Mouse (Mus musculus) gastrocnemius, postnatal 10 days (tissue): ENCODE data around the gene Zbtb38. TPM values are rescaled to one million over a fixed set of nuclear protein-coding genes. Genes with fewer than 3 reads are reported as not detected.
A peak's percentile ranks its signal among the peaks of the same experiment; 100 is the strongest.
"Not testable (repeated sequence)": the region's sequence is repeated elsewhere in the genome, so short reads cannot be mapped to it uniquely, and the experiment has no call there.

Experiments used
- DNase-seq: peaks from one replicate; pipeline ENCODE4 v3.0.0; 2021; ENCODE audit warnings: mixed read lengths
- total RNA-seq, 2 experiments: library from RNA; stranded (reverse); gene quantifications; 2 replicates each; pipeline ENCODE4 v1.2.3; 2021

The Zbtb38 gene
- total RNA-seq, 2 experiments from 2014 or later = 13.8 to 17.9 TPM

DNA sequence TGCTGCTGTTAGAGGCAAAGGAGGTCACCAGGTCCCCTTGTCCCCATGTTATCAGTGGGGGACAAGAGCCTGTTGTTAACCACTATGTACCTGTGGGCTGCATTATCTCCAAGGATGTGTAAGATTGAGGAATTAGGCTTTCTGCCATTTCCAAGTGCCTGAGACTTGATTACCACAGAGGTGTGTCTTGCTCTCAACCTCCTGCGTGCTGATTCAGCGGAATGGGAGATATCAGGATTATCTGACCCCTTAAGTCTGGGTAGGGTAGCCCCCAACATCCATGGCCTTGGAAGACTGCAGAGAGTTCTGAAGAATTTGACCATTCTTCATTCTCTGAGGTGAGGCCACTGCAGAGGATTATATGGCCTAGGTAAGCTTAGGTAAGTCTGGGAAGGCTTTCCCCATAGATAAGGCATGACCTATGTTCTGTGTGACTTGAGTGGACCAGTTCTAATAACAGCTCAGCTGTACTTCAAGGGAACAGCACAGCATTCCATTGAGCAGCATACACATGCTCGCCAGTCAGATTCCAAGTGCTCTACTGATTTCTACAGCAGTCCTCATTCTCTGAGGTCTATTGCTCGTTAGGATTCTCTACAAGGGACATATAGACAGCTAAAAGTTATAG lies 68.4 kb downstream of the Zbtb38 start:
- DNase-seq = no peak

GRCm38 (mm10) chr9:96678611-96679010 lies 74.0 kb downstream of the Zbtb38 start:
- DNase-seq = no peak

- not testable (repeated sequence) for DNase-seq
Observed at GRCm38 (mm10) chr9:96677711-96678110, 74.9 kb downstream of the Zbtb38 start.

DNA sequence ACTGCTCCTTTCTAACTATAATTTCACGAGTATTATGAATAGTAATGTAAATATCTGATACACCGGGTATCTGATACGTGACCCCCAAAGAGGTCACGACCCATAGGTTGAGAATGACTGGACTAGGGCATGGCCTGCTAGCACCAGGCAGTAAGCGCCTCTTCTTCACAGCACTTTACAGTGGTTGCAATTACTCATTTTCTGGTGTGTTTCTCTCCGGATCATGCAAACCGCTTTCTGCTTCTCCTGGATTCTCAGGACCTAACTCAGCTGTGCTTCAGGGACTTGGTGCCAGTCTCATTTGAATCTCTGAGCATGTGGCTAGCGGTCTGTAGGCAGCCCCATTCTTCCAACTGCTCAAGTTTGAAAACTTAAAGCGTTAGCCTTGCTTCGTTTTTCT lies 76.0 kb downstream of the Zbtb38 start:
- no peak for DNase-seq

DNA sequence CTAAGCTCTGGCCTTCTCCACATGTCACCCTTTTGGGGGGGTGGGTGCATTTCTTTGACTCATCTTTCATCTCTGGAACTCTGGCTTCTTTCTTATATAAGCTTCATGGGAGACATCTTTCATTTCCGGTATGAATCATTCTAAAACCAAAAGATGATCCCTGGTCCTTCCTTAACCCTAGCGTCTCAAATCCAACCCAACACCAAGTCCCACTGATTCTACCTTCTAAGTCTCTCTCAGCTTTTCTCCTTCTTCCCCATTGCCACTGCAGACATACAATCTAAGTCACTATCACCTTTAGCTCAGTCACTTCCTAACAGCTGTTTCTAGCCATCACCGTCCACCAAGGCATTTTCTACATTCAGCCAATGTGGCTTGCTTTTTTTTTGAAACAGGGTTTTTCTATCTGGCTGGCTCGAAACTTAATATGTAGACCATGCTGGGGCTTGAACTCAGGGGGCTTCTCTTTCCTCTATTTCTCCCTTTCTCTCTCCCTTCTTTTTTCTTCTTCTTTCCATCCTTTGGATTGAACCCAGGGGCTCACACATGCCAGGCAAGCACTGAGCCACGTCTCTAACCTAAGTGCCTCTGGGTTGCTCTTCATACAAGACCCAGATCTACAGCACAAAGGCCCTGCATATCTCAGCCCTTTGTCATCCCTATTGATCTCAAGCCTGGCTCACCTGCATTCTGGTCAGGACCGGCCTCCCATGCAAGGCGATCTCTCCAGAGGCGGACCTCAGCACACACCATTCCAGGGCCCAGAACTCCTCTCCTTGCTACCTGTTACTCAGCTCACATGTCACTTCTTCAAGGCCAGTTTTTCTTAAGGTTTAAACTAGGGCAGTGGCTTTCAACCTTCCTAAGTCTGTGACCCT lies 76.6 kb downstream of the Zbtb38 start:
- DNase-seq = no peak

DNA sequence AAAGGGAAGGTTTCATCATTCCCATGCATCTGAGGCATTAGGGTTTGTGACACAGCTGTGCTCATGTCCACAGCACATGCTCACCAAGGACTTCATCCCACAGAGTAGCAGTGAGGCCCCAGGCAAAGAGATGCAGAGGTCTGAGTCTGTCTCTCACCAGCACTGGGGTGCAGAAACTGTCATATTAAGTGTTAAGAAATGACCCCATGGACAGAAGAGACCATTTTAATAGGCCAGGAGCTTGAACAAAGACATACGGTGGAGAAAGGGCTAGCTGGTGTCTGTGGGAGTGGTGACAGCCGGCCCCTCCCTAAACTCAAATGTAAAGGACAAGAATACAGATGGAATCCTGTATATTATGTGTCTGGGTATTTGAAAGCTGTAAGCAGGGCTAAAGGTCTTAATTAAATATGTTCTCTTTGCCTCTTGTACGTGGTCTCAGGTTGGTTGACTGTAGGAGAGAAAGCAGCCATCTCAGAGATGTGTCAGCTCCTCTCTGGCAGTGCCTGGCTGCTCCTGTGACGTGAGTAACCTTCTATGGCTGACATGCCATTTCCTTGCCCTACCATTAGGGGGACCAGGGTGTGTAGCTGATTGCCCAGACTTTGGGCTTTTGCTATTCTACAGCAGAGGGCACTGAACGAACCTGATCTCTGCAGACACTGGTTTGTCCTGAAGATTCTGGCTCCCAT lies 77.4 kb downstream of the Zbtb38 start:
- peak; percentile 32 for DNase-seq

DNA sequence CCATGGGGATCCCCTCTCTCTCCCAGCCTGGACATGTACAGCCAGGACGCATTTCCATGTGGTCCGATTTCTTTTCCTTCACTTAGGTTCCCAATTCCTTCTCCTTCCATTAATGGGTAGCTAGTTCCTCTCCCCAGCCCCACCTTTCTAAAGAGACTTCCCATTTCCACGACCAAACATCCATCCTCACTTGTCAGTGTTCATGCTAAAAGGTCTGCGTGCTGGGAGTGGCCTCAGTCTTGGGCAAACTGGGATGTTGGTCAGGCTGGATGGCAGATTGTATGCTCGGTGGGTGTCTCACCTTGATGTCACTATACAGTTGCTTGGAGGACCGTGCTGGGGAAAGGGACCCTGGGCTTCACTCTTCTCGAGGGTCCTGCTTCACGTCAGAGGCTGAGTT lies 78.3 kb downstream of the Zbtb38 start:
- no peak for DNase-seq

GRCm38 (mm10) chr9:96672466-96672865 lies 80.2 kb downstream of the Zbtb38 start:
- DNase-seq = no peak

DNA sequence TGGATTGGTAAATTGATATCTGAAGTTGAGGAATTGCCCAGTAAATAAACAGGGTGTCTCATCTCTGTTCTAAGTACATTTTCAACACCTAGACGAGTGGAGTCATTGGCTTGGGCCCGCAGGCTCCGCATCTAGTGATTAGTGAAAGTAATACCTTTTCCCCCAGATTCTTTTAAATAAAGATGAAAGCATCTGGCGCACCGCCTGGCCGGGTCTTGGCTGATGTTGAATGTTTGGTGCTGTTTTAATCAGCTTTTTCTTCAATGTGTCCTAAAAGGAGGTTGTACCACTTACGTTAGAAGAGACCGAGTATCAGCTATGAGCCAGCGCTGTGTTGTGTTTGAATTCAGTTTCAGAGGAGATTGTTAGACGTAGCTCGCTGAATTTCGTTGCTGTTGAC lies 81.4 kb downstream of the Zbtb38 start:
- DNase-seq = no peak

DNA sequence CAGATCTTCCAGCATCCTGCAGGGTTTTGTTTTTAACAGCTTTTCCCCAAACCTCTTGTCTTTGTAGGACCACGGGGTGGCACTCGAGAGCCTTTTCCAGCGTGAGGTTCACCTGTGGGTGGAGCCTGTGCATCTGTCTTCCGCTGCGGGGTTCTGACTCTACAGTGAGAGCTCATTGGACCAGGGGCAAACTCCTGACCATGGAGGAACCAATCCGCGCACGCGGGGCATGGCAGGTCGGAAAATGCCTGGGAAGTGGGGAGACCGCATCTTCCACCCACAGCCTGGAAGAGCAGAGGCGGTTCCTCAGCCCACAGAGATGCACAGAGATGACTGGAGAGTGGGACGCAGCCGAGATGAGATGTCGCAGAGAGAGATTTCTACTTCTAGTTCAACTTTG lies 82.8 kb downstream of the Zbtb38 start:
- peak; percentile 92 for DNase-seq

DNA sequence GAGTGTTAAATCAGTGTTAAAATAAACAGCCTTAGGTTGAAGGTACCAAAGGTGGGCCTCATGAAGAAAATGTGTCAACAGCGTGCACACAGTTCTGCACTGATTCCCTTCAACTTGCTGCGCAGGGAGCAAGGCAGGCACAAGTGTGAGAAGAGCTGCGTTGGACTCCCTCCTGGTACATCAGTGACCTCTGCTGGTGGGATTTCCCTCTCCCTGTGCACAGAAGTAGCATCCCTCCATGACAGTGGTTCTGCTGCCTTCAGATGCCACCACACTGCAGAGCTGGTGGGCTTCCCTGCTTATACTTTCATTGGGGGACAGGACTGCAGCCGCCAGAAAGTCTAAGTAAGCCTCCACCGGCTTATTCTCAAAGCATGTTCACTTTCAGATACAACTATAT lies 84.0 kb downstream of the Zbtb38 start:
- DNase-seq = peak; percentile 63

DNA sequence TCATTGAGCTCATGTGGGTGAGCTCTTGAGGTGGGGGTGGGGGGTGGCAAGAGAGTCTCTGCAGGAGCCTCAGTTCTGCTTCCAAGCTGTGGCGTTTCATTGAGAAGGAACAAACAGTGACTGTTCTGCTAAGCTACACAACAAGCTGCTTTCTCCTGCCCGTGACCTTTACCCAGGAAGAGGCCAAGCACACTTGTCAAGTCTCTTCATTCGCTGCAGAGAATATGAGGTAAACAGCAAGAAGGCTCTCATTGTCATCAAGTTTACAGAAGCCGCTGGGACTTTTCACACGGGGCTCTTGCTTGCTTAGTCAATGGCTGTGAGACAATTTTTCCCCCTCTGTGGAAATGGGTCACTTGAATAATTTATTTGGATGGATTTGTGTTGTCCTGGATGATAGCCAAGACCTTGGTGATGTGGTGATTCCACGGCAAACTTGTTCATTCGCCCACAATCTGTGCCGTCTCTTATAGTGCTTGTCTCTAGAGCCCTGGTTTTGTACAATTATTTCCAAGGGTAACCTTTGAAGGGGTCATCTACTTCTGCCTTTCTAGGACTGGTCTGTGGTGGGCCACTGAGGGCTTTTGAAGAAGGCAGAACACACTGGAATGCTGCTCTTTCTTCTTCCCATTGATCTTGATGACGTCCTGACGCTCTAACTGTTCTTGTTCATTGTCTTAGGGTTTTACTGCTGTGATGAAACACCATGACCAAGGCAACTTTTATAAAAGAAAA lies 92.0 kb downstream of the Zbtb38 start:
- DNase-seq = no peak

- DNase-seq = no peak
Observed at GRCm38 (mm10) chr9:96659801-96660200, 92.8 kb downstream of the Zbtb38 start.

- DNase-seq = no peak
Observed at GRCm38 (mm10) chr9:96653538-96653937, 99.1 kb downstream of the Zbtb38 start.

- no peak for DNase-seq
Observed at GRCm38 (mm10) chr9:96652763-96653162, 99.9 kb downstream of the Zbtb38 start.

- DNase-seq = no peak
Observed at GRCm38 (mm10) chr9:96650807-96651206, 101.8 kb downstream of the Zbtb38 start.

DNA sequence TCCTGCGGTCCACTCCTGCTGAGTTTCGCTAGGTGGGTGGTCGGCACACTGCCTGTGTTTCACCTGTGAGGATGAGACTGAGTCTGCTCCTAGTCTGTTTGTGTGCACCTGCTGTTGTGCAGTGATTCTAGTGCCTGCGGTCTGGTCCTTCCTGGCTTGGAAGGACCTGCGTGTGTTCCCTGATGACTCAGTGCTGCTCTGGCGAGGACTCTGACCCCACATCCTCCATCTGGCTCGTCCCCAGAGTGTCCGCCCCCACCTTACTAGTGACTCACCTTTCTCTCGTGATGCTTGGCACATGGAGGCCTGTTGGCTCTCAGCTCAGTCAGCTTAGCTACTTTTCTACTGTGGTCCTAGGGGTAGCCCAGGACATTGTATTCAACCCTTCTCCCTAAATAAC lies 102.7 kb downstream of the Zbtb38 start:
- no peak for DNase-seq

DNA sequence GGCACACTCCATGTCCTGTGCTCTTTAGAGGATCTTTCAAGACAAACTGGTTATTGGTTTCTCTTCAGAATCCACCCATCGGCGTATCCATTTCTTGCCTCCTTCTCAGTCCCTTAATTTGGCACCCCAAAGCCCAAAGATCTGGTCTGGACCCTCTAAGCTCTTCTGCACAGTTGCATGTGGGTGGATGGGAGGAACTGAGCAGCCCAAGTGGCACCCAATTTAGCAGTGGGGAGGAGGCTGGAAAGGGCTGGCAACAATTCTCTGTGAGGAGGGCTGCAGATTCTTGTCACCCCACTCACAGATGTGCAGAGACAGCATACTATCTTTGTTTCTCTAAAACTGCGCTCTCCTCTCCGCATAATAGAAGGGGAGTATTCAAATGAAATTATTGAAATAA lies 103.3 kb downstream of the Zbtb38 start:
- DNase-seq = no peak

GRCm38 (mm10) chr9:96646668-96647295 lies 105.8 kb downstream of the Zbtb38 start:
- no peak for DNase-seq

DNA sequence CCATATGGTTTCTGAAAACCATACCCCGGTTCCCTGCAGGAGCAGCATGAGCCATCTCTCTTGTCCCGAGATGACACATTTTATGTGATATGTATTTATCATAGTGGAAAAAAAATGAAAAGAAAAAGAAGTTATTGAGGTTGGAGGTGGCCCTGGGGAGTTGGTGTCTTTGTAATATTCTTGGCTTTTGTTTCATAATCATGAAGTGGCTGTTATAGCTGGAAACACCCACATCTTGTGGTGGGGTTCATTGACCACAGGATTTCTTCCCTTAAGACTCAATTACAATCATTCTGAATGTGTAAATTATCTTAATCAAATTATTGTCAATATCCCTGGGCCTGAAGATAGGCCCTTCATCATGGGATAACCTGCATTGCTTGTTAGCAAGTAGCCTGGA lies 107.8 kb downstream of the Zbtb38 start:
- DNase-seq = no peak

DNA sequence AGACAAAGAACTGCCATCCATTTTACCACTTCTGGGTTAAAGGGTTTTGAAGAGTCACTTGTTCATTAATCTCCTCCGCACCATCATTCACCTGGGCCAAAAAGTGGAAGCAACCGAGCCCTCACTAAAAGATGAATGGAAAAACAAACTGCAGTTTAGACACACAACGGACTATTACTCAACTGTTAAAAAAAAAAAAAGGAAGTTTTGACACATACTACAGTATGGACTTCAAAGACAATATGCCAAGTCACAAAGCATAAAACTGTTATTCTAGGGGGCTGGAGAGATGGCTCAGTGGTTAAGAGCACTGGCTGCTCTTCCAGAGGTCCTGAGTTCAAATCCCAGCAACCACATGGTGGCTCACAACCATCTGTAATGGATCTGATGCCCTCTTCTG lies 108.6 kb downstream of the Zbtb38 start:
- not testable (repeated sequence) for DNase-seq

DNA sequence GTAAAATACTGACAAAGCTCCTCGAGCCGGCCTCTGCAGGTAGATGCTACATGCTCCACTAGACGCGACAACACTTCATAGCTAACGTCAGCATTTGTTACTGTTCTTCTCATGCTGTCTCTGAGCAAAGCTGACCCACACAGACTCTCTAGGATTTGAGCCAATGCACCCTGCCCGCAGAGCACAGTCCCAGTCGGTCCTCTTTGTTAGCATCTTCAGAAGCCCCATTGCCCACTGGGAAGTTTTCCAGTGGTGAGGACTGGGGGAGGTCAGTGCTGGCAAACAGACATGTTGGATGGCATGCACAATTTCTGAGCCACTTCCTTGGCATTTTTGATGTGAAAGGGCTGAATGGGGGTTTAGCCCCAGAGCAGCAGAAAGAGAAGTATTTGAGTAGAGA lies 113.2 kb downstream of the Zbtb38 start:
- no peak for DNase-seq
